Mouse (Mus musculus) kidney, postnatal 0 days (tissue): Measurements from ENCODE around the gene Gpr142. TPM values are rescaled to one million over a fixed set of nuclear protein-coding genes. Genes with fewer than 3 reads are reported as not detected.

Experiments used
- ATAC-seq: fragments of 200-750 bp; cut with Nextera tagmentation; replicated peaks from 2 replicates; pipeline ENCODE4 v1.8.0; 2017; ENCODE audit warnings: low read depth, moderate number of reproducible peaks, moderate TSS enrichment, moderate library complexity; ENCODE audit not compliant: low FRiP score
- DNase-seq: peaks from one replicate; pipeline ENCODE4 v3.0.0-alpha.2; 2016; ENCODE audit warnings: low spot score
- H3K27ac ChIP-seq: fragments of 300-500 bp; sonication (generic); 2 replicates; pipeline ENCODE4 v1.5.1; 2014; ENCODE audit warnings: mild to moderate bottlenecking
- H3K27me3 ChIP-seq: fragments of 300-500 bp; sonication (generic); 2 replicates; pipeline ENCODE4 v1.6.1; 2014; ENCODE audit warnings: low read length, mixed read lengths; ENCODE audit not compliant: insufficient read depth
- H3K36me3 ChIP-seq: fragments of 300-500 bp; sonication (generic); 2 replicates; pipeline ENCODE4 v1.6.1; 2014; ENCODE audit warnings: low read length, mixed read lengths; ENCODE audit not compliant: insufficient read depth
- H3K4me1 ChIP-seq: fragments of 300-500 bp; sonication (generic); replicated peaks from 2 replicates; pipeline ENCODE4 v1.6.1; 2014; ENCODE audit warnings: antibody characterized with exemption, low read length, mixed read lengths; ENCODE audit not compliant: insufficient read depth
- H3K4me2 ChIP-seq: fragments of 300-500 bp; sonication (generic); 2 replicates; pipeline ENCODE4 v1.6.1; 2014; ENCODE audit warnings: mild to moderate bottlenecking, low read length, moderate library complexity, mixed read lengths
- H3K4me3 ChIP-seq: fragments of 300-500 bp; sonication (generic); replicated peaks from 2 replicates; pipeline ENCODE4 v1.5.1; 2014; ENCODE audit warnings: low read depth, low read length
- H3K9ac ChIP-seq: fragments of 300-500 bp; sonication (generic); 2 replicates; pipeline ENCODE4 v1.6.1; 2014; ENCODE audit warnings: low read depth, low read length
- H3K9me3 ChIP-seq: fragments of 300-500 bp; sonication (generic); replicated peaks from 2 replicates; pipeline ENCODE4 v1.6.1; 2016; ENCODE audit warnings: low read length, inconsistent platforms, mixed read lengths
- CTCF ChIP-seq: IDR thresholded peaks from 2 replicates; pipeline ENCODE4 v1.5.1; 2016; ENCODE audit warnings: antibody characterized with exemption, low read depth, mild to moderate bottlenecking, moderate library complexity
- WGBS: fragments of 180-500 bp; shearing (Covaris S2); extraction: QIAGEN DNeasy Blood & Tissue Kit; methylation state at CpG from one replicate; pipeline ENCODE4 v1.1.7; 2014; 5-methylcytosine and 5-hydroxymethylcytosine counted together
- polyA plus RNA-seq: library from polyadenylated mRNA; unstranded; fragments of >200 nt; fragmentation: Nextera tagmentation; extraction: Ambion mirVana; gene quantifications from 2 replicates; pipeline ENCODE4 v1.2.1, GENCODE M21; 2015

The Gpr142 gene
- polyA plus RNA-seq, 1 experiment from 2014 or later, result not detected

DNA sequence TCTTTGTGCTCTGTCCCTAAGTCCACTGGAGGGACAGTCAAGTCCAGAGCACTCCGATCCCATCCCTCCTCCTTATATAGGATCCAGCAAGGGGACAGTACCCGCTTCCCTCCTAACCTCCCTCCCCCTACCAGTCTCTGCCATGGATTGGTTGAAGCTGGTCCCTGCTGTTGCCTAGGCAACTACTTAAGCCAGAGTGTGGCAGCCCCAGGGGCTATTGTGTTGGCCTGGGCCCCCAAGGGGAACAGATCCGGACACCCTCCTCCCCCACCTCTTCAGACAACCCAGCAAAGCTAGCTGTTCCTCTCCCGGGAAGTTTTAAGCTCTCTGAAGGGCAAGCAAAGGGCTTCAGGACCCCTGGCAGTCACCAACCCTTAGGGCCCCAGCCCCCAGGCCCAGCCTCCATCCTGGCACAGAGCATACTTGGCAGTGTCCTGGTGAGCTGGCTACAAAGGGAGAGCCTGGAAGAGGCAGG, 2.8 kb upstream of the Gpr142 start, which contains the start of gene Btbd17:
Gene Btbd17 (minus strand): TSS at position 98 of the 475 bp plus-strand sequence.
- H3K4me3 ChIP-seq, result peak within 1 kb of the TSS; percentile 23
- 7% methylated on average over 4 of the region's 4 CpGs for WGBS
- no peak for ATAC-seq
- DNase-seq, result no peak
- no peaks in the 10 kb centered on the region for H3K9me3 ChIP-seq
- H3K36me3 ChIP-seq, result no peaks in the 10 kb centered on the region
- H3K4me1 ChIP-seq, result peaks cover 30% of the 10 kb centered on the region
- no peak within 1 kb of the TSS for H3K9ac ChIP-seq
- H3K27me3 ChIP-seq, result peaks cover 28% of the 10 kb centered on the region
- H3K27ac ChIP-seq, result peak within 1 kb of the TSS; percentile 48; the same call in 1 of the 2 replicates
- peak within 1 kb of the TSS; percentile 60 for H3K4me2 ChIP-seq
- no peak for TF ChIP-seq CTCF

DNA sequence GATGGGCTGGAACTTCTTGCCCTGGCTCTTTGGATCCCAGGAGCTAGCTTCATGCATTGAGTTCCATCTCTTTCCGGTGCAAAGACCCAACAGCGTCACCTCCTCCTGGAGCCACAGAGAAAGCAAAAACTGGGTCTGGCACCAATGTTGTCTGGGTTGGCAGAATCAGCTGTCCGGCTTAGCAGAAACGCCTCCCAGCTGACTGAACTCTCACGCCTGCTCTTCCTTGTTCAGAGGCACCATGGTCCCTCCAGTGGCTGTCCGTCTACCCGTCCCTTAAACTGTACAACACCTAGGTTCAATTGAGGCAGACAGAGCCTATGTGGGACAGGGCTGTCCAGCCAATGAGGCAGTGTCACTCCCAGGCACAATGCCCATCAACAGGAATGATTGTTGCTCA, 1.5 kb upstream of the Gpr142 start:
- ATAC-seq (no peak), DNase-seq (no peak)
- H3K4me2 ChIP-seq, result no peak overlapping the region
- 93% methylated on average over 7 of the region's 7 CpGs for WGBS
- no peak overlapping the region for H3K4me3 ChIP-seq
- H3K27ac ChIP-seq, result no peak overlapping the region
- peaks cover 15% of the 10 kb centered on the region for H3K27me3 ChIP-seq
- peaks cover 21% of the 10 kb centered on the region for H3K4me1 ChIP-seq
- TF ChIP-seq CTCF, result no peak
- no peaks in the 10 kb centered on the region for H3K9me3 ChIP-seq
- H3K9ac ChIP-seq, result no peak overlapping the region
- H3K36me3 ChIP-seq, result no peaks in the 10 kb centered on the region

DNA sequence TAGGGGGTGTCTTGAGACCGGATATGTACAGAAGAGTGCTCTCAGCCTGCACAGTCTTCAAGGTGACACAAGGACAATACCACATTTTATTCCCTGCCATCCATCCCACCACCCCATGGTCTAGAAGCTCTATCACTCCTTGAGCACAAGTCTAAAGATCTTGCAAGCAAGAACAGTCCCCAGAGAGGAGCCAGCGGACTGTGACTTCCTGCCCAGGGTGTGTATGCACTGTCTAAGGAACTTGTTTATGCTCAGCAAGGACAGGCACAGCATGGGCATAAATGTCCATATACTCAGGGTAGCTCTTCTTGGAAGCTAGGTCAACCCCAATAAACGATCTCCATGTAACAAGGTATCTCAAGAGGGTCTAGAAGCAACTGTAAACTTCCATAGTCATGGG, 743 bp upstream of the Gpr142 start:
- TF ChIP-seq CTCF, result no peak
- no peak overlapping the region for H3K9ac ChIP-seq
- no peaks in the 10 kb centered on the region for H3K9me3 ChIP-seq
- 91% methylated on average over 3 of the region's 3 CpGs for WGBS
- H3K27ac ChIP-seq, result no peak overlapping the region
- H3K4me1 ChIP-seq, result peaks cover 22% of the 10 kb centered on the region
- no peak overlapping the region for H3K4me3 ChIP-seq
- DNase-seq (no peak), ATAC-seq (no peak)
- no peaks in the 10 kb centered on the region for H3K36me3 ChIP-seq
- H3K4me2 ChIP-seq, result no peak overlapping the region
- 0 out of 2 replicates have a peak, but pooled peaks cover 9% of the 10 kb centered on the region for H3K27me3 ChIP-seq

DNA sequence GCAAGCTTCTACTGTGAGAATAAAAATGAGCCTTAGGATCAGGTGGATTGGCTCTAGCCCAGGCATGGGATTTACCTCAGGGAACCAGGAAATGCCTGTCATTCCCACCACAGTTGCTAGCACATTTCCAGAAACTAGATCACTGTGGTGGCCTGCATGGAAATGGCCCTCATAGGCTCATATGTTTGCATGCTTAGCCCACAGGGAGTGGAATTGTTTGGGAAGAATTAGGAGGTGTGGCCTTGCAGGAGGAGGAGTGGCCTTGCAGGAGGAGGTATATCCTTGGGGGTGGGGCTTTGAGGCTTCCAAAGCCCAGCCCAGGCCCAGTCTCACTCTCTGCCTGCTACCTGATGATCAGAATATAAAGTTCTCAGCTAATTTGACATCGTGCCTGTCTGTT, 3.2 kb downstream of the Gpr142 start:
- no peaks in the 10 kb centered on the region for H3K27me3 ChIP-seq
- H3K4me2 ChIP-seq, result no peak overlapping the region
- no peaks in the 10 kb centered on the region for H3K9me3 ChIP-seq
- no peaks in the 10 kb centered on the region for H3K36me3 ChIP-seq
- H3K27ac ChIP-seq, result no peak overlapping the region
- no peak overlapping the region for H3K9ac ChIP-seq
- H3K4me1 ChIP-seq, result 0 out of 2 replicates have a peak, but pooled peaks cover 3% of the 10 kb centered on the region
- ATAC-seq (no peak), DNase-seq (no peak)
- TF ChIP-seq CTCF, result no peak
- WGBS, result 91% methylated on average over 1 of the region's 1 CpGs
- H3K4me3 ChIP-seq, result no peak overlapping the region

DNA sequence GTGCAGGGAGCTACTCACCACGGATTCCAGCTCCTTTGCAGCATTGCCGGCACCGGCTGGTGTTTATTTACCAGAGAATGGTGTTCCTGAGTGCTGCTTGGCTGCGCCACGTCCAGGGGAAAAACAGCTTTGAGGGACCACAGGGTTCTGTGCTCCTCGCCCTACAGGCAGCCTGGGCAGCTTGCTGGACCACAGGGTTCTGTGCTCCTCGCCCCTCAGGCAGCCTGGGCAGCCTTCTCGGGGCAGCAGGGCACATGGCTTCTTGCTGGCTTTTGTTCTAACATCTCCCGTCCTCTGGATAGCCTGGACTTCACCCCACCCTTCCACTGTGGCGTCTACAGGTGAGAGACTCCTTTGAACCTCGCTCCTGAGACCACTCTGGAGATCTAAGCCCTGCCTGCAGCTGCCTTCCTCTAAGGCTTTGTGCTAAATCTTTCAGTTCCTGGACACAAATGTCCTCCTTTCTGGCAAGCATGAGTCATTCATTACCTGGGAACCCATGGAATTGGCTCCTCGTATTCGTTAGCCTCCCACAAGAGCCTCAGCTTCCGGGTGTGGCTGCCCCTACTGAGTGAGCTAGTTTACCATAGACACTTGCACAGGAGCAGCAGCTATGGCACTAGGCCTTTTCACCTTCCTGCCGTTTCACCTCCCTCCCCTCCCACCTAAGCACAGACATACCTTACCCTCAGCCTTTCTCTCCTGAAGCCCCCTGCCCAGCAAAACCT, 4.0 kb downstream of the Gpr142 start:
- Histone ChIP-seq H3K36me3 (no peaks in the 10 kb centered on the region), H3K27ac (no peak overlapping the region), H3K9me3 (no peaks in the 10 kb centered on the region), H3K9ac (no peak overlapping the region), H3K27me3 (no peaks in the 10 kb centered on the region), H3K4me1 (0 out of 2 replicates have a peak, but pooled peaks cover 3% of the 10 kb centered on the region), H3K4me2 (no peak overlapping the region), H3K4me3 (no peak overlapping the region)
- no peak for ATAC-seq
- TF ChIP-seq CTCF, result no peak
- WGBS, result 55% methylated on average over 15 of the region's 15 CpGs
- no peak for DNase-seq

DNA sequence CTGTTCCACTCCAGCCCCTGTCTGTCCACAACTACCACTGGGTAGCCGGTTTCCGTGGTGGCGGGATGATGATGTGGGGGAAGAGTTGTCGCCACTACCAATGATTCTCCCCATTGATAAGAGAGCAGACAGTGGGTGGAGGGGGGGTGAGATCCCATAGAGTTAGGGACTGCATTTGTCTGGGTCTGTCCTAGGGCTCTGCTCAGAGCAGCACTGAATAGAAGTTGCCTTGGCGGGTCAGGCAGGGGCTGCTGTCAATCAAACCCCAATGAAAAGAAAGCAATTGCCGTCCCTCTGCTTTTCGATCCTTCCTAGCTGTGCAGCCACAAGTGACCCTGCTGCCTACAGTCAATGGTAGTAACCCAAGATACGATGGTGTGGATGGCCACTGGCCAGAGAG, 5.3 kb downstream of the Gpr142 start:
- no peak overlapping the region for H3K4me2 ChIP-seq
- no peak for TF ChIP-seq CTCF
- H3K36me3 ChIP-seq, result no peaks in the 10 kb centered on the region
- WGBS, result 64% methylated on average over 8 of the region's 8 CpGs
- no peaks in the 10 kb centered on the region for H3K9me3 ChIP-seq
- DNase-seq (no peak), ATAC-seq (no peak)
- no peak overlapping the region for H3K9ac ChIP-seq
- H3K27ac ChIP-seq, result no peak overlapping the region
- no peak overlapping the region for H3K4me3 ChIP-seq
- H3K27me3 ChIP-seq, result no peaks in the 10 kb centered on the region
- 0 out of 2 replicates have a peak, but pooled peaks cover 3% of the 10 kb centered on the region for H3K4me1 ChIP-seq
